Mouse (Mus musculus) brain, embryonic 14.5 days (tissue): ENCODE results near the gene Wfdc2. TPM values are rescaled to one million over a fixed set of nuclear protein-coding genes. Genes with fewer than 3 reads are reported as not detected.

ENCODE experiments used
- DNase-seq: peaks from one replicate; pipeline ENCODE4 v3.0.0-alpha.2; 2011; ENCODE audit warnings: low read depth
- CTCF ChIP-seq: fragments of 200-500 bp; IDR thresholded peaks from 2 replicates; pipeline ENCODE4 v1.5.1; 2012; ENCODE audit warnings: inconsistent platforms, mild to moderate bottlenecking, moderate library complexity, borderline replicate concordance; ENCODE audit not compliant: insufficient read depth, insufficient read length; ENCODE audit errors: extremely low read depth
- POLR2A ChIP-seq: fragments of 200-500 bp; IDR thresholded peaks from 2 replicates; pipeline ENCODE4 v1.6.1; 2012; ENCODE audit warnings: mild to moderate bottlenecking, inconsistent platforms, borderline replicate concordance; ENCODE audit not compliant: poor library complexity, insufficient read depth, insufficient read length, severe bottlenecking; ENCODE audit errors: extremely low read depth
- polyA plus RNA-seq: library from polyadenylated mRNA; depleted of rRNA; stranded (reverse); fragments of >200 nt; gene quantifications from 2 replicates; pipeline ENCODE4 v1.2.3, GENCODE M21; 2012; rRNA removed

Gene Wfdc2
- 3.9 and 5.3 TPM in 2 replicates for polyA plus RNA-seq

DNA sequence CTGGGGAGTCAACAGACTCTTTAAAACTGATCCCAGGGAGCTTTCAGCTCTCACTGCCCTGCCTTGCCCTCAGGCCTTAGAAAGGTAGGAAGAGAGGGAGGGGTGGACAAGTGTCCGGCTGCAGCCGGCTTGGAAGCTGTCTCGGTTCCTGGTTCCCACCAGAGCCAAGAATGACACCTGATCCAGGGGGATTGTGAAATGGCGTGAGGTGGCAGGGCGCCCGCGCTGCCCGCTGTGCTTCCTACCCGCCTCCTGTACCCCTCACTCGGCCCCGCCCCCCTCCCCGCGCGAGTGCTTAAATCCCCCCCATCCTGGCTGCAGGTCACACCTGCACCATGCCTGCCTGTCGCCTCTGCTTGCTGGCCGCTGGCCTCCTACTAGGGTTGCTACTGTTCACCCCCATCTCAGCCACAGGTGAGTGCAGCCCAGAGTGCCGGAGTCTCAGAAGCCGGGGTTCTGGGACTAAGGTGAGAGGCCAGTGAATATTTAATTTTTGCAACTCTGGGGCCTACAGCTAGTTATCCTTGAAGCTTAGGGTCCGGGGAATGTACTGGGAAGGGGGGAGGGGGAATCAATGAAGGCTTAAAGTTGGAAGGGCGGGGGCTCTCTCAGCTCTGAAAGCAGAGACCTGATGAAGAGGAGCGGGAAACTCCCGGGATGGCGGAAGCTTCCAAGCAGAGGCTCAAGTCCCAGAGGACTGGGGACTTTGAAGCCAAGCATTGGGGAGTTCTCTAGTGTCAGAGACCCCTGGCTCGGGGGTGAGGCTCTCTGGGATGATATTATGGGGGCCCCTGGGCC, at the start of gene Wfdc2:
Gene Wfdc2 (plus strand): TSS at position 23 of the 798 bp plus-strand sequence.
- DNase-seq = peak; percentile 18
- TF ChIP-seq CTCF (no peak), POLR2A (no peak)

DNA sequence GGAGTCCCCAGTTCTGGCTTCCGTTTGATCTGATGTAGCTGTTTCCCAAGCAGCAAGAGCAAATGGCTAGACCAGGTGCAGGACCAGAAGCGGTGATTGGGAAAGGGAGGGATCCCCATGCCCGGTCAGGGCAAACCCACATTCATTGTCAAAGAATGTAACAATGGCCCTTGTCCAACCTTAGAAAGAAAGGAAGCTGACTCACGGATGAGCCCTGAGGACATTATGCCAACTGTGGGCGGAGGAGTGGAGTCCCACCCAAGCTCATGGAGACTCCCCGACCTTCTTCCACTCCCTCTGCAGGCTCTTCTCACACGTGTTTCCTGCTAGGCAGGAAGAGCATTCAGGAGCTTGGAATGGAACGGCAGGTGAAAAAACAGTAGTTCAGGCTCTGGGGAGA, 48.8 kb upstream of the Wfdc2 start:
- TF ChIP-seq CTCF = no peak
- no peak for DNase-seq

DNA sequence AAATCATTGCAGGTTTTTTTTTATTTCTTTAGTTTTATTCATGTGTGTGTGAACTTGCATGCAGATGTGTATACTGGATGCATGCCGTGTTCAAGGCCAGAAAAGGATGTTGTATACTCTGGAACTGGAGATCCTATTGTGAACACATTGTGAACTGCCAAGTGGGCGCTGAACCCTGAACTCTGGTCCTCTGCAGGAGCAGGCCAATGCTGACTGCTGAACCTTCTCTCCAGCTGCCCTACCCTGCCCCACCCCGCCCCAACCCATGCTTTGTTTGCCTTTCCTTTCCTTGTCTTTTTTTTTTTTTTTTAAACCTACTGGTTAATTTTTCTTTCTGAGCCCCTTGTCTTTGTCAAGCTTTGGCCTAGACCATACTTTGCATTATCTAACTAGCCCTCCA, 47.3 kb upstream of the Wfdc2 start:
- no peak for DNase-seq
- TF ChIP-seq CTCF (no peak), POLR2A (no peak)

DNA sequence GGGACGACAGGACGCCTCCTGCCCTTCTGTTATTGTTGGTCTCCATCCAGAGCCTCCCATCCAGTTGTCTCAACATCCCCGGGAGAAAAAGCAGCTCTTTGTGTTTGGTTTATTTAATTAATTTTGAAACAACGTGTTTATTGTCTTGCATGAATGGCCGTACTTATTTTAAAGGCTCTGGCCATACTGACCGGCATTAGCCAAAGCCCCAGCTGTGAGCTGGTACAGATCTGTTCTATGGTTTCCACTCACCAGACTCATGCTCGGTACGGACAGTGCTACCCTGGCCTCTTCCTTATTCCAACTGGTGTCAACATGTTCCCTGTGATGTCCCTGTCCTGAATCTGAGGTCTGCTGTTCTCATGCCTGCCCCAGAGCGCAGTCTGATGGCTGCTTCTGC, 46.3 kb upstream of the Wfdc2 start:
- DNase-seq = no peak
- TF ChIP-seq CTCF = no peak
- no peak for TF ChIP-seq POLR2A

DNA sequence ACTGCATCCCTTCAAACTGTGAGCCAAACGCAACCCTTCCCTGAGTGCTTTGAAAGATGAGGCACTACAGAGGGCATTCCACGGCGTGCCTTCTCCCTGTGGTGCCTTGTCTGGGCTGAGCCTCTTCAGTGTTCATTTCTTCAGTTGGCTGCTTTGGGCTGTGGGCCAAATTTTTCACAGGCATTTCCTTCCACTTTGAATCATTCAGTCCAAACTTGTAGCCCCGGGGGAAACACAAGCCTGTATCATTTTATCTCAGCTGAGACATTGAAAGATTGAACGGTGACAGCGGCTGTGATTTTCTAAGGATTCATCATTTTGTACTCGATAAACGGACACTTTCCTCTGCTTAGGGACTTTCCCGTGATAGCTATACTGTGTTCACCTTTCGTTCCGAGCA, 45.6 kb upstream of the Wfdc2 start:
- TF ChIP-seq CTCF (no peak), POLR2A (no peak)

DNA sequence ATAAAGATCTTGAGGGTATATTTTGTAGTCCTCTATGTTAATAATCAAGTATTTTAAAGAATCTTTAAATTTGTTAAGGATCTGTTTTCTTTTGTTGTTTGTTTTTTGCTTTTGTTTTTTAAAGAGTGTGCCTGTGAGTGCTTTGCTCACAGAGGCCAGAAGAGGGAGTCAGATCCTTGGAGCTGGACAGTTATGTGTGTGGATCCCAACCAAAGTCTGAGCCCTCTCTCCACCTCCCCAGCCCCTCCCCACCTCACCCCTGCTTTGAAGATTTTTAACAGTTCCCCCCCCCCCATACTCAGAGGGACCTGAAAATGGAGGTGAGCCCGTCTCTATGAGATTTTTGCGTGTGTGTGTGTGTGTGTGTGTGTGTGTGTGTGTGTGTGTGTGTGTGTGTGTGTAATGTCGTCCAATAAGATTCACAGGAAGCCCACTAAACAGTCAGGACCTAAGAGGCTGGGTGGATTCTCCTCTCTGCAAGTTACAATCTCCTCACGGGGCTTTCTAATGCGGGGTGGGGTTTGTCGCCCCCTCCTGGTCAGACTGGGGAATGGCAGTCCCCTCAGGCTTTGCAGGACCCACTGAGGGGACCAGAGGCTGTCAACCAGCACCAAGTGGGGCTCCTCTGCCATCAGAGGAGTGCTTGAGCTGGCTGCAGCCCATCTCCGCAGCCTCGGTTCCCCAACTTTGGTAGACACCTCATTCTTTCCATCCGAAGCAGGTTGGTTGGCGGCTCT, 44.6 kb upstream of the Wfdc2 start:
- TF ChIP-seq CTCF = peak; percentile 88
- no peak for TF ChIP-seq POLR2A
- peak; percentile 32 for DNase-seq

More for the DNA sequence above, 45.6 kb upstream of the Wfdc2 start:
- DNase-seq = peak; percentile 5

DNA sequence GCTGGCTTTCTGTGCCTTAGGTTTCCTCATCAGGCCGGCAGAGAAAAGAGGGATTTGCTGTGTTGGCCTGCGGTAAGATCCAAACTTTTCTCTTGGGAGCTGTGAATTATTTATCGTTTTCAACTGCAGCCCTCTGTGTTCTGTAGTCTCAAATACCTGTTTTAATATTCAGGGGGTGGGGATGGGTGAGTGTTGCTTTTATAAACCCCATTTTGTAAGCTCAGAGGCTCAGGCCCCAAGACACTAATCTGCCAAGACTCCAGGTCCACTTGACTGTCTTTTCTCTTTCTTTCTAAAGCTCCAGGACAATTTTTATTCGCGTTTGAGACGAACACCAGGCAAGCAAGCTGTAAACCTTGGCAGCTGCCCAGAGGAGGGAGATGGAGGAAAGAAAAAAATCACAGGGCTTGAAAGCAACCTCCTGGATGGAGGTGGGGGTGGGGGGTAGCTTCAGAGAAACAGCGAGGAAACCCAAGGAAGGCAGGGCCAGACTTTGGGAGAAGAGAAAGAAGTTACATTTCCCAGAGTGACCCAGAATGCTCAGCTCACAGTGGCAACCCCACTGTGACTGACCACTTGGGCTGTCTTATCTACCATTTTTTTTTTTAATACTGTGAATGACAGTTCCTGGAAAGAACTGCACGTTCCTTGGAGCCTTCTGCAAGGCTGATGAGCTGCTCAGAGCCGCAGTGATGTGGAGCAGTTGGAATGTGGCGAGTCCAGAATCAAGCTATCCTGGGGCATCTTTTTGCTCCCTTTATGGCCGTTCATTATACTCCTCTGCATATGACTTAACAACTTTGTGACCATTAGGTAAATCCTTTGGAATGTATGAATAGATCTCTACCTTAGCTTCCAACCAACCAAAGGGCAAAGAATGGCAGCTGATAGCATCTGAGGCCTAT, 43.7 kb upstream of the Wfdc2 start:
- TF ChIP-seq CTCF = no peak
- TF ChIP-seq POLR2A = no peak
- peak; percentile 69 for DNase-seq

DNA sequence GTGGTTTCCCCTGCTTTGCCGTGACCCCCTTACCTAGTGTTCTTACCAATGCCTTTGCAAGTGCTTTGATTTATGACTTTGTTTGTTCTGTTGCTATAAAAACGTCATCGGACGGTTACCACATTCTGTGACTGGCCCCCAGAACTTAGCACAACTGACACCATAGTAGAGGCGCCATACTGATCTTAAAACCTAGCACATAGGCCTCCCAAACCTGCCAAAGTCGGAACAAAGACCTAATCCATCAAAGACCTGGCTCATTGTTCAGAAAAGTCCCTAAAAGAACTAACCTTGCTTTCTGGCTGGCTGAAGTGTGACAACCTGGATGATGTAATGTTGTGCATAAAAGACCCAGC, 43.1 kb upstream of the Wfdc2 start:
- TF ChIP-seq CTCF (no peak), POLR2A (no peak)
- peak; percentile 59 for DNase-seq

DNA sequence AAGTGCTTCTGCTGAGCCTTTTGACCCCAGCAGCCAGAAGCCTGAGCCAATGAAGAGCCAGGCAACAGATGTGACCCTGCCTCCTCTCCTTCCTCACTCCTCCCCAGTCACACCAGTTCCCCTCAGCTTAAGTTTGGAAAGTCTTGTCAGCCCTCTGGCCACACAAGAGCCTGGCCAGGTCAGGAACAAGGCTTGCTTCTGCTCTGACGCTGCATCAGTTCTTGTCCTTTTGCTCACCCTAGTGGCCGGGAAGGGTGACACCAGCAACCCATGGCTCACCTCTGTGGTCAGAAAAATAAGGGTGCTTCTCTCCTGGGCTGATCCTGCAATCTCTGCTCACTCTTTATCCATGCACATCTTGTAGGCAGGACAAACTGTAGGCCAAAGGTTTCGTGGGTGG, 41.4 kb upstream of the Wfdc2 start:
- peak; percentile 63; the same call in 1 of the 2 replicates for TF ChIP-seq CTCF
- TF ChIP-seq POLR2A = no peak
- peak; percentile 38 for DNase-seq

DNA sequence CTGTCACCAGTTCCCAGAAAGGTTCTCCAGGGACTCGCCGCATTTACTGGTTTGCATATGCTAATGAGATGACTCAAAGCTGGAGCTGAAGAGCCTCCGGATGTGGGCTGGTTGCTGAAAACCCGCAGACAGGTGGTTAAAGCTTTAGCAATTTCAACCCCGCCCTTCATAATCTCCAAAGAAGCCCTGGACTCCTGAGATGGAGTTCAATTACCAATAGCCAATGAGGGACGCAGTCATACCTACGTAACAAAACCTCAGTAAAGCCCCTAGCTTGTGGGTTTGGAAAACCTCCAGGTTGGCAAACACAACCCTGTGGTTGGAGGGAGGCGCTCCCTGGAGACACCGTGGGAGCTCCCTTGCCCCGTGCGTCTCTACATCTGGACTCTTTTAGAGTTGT, 40.4 kb upstream of the Wfdc2 start:
- DNase-seq = peak; percentile 19
- TF ChIP-seq CTCF (no peak), POLR2A (no peak)

DNA sequence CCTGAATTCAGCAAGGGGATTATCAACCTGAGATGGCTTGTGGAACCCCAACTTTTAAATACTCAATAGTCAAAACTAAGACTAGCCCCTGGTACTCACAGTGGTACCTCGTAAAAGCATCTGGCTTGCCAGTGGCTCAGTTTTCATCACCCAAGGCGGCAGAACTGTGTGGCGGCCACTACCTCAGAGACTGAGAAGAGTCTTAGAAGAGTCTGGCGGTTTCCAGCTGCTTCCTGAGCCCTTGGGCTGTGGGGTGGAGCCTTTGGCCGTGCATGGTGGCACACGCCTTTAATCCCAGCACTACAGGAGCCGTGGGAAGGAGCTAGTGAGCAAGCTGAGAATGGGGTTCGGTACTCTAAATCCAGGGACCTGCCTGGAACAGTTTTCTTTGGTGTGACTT, 39.9 kb upstream of the Wfdc2 start:
- no peak for TF ChIP-seq CTCF
- TF ChIP-seq POLR2A = no peak
- DNase-seq = no peak

DNA sequence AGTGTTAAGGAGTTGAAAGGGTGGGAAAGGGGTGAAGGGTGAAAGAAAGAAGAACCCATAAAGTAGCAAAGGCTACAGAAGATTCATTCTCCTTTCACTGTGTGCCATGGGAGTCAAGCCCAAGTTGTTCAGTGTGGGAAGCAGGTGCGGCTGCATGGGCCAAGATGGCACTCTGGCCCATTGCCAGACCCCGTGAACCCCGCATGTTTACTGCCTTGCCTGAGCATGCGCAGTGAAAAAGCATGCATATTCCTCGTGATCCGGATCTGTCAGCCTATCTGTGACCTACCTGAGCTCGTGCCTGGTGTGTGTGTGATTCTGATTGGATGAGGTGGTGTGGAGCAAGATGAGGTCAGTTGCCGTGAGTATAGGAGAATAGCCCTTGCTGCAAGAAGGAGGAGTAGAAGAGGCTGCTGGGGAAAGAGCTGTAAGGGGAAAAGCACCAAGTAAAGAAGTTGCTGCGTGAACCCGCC, 38.9 kb upstream of the Wfdc2 start:
- TF ChIP-seq POLR2A = no peak
- TF ChIP-seq CTCF = no peak
- DNase-seq = peak; percentile 32
